Mouse (Mus musculus): ENCODE results near the gene Olfr1204.

Olfr1204 gene

DNA sequence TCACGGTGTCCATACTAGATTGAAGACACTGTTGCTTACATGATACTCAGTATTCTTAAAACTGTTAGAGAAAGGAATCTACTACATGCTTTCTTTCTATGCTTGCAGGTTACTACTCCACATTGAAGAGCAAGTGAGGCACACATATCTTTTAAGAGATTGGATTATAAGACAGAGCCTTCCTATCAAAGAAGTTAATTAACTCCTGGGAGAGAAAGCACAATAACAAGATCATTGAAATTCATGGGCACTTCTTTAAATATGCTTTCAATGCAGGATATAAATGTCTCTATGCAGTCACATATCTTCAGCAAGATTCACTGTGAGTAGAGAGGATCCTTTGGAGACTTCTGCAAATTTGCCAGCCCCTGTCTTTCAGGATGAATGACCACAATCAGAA lies at the start of gene Olfr1204:
Gene Olfr1204, plus strand, starts transcription at position 301 of the 400 bp plus-strand sequence.
- DNase-seq, result no peak

GRCm38 (mm10) chr2:88814196-88814595 lies 34.9 kb upstream of the Olfr1204 start, which contains the start of gene Olfr1202:
TSS of gene Olfr1202 (plus strand) at chr2:88814496.
- DNase-seq, result no peak

DNA sequence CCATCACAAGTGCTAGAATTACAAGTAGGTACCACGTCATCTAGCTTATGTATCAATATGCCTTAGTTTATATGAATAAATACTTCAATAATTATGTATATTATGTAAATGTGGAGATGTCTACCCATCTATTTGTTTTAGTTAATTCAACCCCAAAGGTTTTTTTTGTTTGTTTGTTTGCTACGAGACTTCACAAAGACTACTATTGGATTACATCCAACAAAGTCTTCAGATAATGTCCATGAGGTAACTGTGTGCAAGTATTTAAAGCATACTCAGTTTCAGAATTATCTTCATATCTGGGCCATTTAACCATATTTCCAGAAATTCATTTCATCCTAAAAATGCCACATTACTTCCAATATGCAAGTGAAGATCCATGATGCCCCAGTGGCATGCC lies 19.7 kb upstream of the Olfr1204 start, which contains the start of gene Olfr1205:
Gene Olfr1205, plus strand, starts transcription at position 301 of the 400 bp plus-strand sequence.
- no peak for DNase-seq

DNA sequence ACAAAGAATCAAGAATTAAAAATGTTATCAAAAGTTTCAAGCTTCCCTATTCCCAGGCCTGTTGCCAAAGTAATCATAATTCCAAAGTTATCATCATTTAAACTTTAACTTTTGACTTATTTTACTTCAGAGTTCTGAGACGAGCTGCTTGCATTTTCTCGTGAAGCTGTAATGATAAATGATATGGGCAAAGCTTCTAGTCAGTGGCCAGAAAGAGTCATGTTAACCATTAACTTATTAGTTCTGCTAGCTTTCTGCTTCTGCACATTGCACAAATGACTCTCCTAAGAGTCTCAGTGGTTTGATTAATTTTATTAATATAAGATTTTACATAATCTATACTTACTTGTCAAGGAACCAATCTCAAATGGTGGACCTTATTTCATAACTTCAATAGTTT lies 10.6 kb upstream of the Olfr1204 start:
- no peak for DNase-seq

DNA sequence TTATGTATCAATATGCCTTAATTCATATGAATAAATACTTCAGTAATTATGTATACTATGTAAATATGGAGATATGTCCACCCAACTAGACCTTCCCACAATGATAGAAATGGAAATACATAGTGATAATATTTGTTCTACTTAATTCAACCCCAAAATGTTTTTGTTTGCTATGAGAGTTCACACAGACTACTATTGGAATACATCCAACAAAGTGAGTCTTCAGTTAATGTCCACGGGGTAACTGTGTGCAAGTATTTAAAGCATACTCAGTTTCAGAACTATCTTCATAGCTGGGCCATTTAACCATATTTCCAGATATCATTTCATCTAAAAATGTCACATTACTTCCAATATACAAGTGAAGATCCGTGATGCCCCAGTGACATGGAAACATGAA lies 13.8 kb downstream of the Olfr1204 start, which contains the start of gene Olfr1206:
Gene Olfr1206, plus strand, starts transcription at position 301 of the 400 bp plus-strand sequence.
- no peak for DNase-seq

DNA sequence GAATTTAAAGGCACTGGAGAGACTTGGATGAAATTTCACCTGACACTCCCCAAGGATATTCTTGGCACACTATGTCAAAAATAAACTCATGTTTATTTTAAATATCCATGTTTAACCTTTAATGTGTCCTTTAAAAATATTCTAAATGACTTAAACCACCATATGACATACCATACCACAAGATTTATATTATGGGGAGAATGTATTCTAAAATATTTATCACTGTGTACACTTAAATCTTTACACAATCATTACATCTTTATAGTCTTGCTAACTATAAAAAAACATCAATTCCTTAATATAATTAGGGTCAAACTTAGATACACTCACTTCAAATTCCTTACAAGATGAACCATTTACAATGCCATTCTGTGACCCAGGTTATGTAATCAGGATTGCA lies 53.1 kb downstream of the Olfr1204 start, which contains the start of gene Olfr1208:
Gene Olfr1208, minus strand, starts transcription at position 101 of the 400 bp plus-strand sequence.
- no peak for DNase-seq
